Mouse (Mus musculus): ENCODE results near the gene Hoxb4.

DNA sequence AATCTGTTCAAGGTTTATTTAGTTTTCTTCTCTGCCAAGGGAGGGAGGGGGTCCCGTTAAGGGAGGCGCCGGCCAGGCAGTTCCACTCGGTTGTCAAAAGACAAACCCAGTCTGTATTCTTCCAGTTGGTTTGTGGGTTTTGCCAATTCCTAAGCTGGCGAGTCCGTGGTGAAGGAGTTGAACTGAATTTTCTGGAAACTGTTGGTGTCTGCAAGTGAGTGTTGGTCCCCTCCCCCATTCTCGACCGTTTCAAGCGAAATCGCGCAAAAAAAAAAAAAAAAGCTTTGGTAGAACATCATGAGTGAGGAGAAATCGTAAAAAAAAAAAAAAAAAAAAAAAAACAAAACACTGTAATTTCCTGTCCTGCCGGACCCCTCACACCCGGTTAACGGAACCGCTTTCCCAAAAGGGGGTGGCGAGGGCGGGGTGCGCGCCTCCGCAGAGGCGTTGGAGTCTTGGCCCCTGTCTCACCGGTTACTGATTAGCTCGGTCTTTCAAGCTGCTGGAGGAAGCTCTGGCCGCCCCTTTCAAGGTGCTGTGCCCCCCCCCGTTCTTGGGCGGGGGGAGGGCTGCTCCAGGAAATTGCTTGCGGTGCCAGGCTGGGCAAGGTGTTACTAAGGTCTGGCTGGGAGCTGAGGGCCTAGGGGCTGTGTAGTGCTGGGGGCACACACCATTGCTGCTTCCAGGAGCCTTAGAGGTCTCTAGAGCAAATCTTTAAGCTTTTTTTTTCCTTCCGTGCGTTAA, 22.8 kb upstream of the Hoxb4 start:
- no peak for TF ChIP-seq CTCF (IDR thresholded peaks at IDR 0.05; ENCODE audit: borderline replicate concordance, extremely low read depth, insufficient read depth, insufficient read length)
- TF ChIP-seq POLR2A (IDR thresholded peaks at IDR 0.05; ENCODE audit: borderline replicate concordance, extremely low read depth, insufficient read depth, insufficient read length, poor library complexity, severe bottlenecking) = no peak

Measured in brain, embryonic 14.5 days (tissue).